Mouse (Mus musculus): Measurements from ENCODE around the gene Rpl29.

- no peak for TF ChIP-seq POLR2A (IDR thresholded peaks at IDR 0.05; ENCODE audit: borderline replicate concordance, control insufficient read depth, low read depth, low read length)
- no peak for TF ChIP-seq CTCF (IDR thresholded peaks at IDR 0.05; ENCODE audit: control insufficient read depth, insufficient read depth, low read length)
These were observed 42.6 kb downstream of the Rpl29 start for GRCm38 (mm10) chr9:106471892-106472291.
